Mouse (Mus musculus) lung, adult 18-20 months (tissue): ENCODE results near the gene Naalad2.
A peak's percentile ranks its signal among the peaks of the same experiment; 100 is the strongest.
"Not testable (repeated sequence)": the region's sequence is repeated elsewhere in the genome, so short reads cannot be mapped to it uniquely, and the experiment has no call there.

ENCODE experiments used
- DNase-seq, 2 experiments: peaks; one replicate each; pipeline ENCODE4 v3.0.0; 2022; ENCODE audit warnings: mixed read lengths in 2 of 2

Gene Naalad2

GRCm38 (mm10) chr9:18402895-18403294, at the start of gene Naalad2:
Naalad2 (minus strand) TSS chr9:18402995.
- not testable (repeated sequence) for DNase-seq

DNA sequence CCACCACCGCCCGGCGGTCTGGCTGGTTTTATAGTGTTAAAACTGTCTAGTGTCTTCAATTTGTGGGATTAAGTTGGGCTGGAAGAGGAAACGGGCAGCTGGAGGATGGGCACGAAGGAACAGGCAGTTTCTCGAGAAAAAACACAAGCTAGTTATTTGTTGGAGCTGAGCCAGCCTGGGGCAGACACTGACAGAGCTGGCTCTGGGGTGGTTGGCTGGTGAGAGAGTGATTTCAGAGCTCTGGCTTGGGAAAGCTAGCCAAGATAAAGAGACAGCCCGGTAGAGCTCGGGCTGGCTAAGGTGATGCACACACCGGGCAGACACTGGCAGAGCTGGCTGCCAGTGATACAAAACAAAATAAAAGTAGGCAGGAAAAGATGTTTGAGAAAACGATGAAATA, 28.9 kb upstream of the Naalad2 start:
- no peak for DNase-seq

- DNase-seq = no peak
These were observed 27.6 kb upstream of the Naalad2 start, which contains the start of gene Mbd3l2 for GRCm38 (mm10) chr9:18430354-18430753. Mbd3l2 (plus strand) TSS chr9:18430654.

GRCm38 (mm10) chr9:18412371-18412770, 9.6 kb upstream of the Naalad2 start:
- DNase-seq = not testable (repeated sequence)

GRCm38 (mm10) chr9:18404118-18404517, 1.3 kb upstream of the Naalad2 start, which contains the start of gene Ubtfl1:
Ubtfl1 (plus strand) TSS chr9:18404418.
- DNase-seq = no peak

DNA sequence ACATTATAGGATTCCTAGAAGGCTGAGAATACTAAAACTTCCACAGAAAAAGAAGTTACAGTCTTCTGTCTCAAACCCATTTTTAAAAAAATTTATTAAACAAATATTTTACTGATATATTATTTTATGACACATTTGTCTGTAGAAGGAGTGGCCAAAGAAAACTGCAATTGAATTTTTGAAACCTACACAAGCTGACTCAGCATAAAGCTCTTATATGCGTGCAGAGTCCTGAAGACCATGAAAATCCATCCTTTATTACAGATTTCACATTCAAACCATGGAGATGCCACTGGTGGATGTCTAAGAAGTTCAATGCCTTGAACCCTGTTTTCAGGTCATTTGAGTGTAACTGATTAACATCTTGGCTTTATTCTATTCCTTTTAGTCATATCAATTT, 3.2 kb downstream of the Naalad2 start:
- DNase-seq = no peak

GRCm38 (mm10) chr9:18385782-18386181, 17.0 kb downstream of the Naalad2 start:
- no peak for DNase-seq

GRCm38 (mm10) chr9:18373026-18373425, 29.8 kb downstream of the Naalad2 start:
- DNase-seq = not testable (repeated sequence)

GRCm38 (mm10) chr9:18319990-18320389, 82.8 kb downstream of the Naalad2 start:
- DNase-seq = no peak

- DNase-seq = no peak
These were observed 104.5 kb downstream of the Naalad2 start for GRCm38 (mm10) chr9:18298301-18298700.

- DNase-seq = no peak
These were observed 109.6 kb downstream of the Naalad2 start for GRCm38 (mm10) chr9:18293026-18293781.

- DNase-seq = no peak
These were observed 110.3 kb downstream of the Naalad2 start for GRCm38 (mm10) chr9:18292443-18292922.

DNA sequence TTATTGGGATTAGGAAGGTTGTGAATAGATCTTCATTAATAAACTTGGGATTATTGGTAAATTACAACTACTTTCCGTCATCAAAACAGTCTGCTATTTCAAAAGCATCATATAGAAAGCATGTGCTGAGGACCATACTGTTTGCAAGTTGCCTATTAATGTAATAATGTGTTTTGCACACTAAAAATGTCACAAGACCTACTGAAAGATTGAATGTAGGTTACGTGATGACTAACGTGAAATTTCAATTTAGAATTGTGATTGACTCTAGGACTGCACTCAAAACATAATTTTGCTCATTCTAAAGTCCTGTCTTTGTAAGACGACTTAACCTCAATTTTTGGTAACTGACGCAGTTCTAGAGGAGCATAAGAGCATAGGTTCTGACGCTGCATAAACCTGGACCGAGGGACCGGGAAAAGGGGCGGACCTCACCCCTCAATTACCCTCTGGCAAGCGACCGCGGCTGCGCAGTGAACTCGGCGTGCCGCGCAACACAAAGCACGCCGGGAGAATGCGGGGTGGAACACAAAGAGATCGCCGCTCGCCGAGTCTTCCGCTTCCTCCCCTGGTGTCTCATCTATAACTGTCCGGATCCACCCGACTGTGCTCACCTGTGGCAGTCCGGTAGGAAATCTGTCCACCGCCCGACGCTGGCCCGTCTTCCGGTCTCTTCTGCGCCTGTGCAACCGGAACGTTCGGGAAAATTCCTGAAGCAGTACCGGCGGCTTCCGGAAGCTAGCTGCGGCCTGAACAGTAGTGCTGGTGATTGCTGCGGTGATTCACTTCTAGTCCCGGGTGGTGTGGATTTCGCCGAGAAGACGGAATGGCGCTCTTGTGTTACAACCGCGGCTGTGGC, 111.0 kb downstream of the Naalad2 start, which contains the start of gene Chordc1:
Gene Chordc1, plus strand, starts transcription at position 555 of the 859 bp plus-strand sequence.
- DNase-seq = peak; percentile 95

DNA sequence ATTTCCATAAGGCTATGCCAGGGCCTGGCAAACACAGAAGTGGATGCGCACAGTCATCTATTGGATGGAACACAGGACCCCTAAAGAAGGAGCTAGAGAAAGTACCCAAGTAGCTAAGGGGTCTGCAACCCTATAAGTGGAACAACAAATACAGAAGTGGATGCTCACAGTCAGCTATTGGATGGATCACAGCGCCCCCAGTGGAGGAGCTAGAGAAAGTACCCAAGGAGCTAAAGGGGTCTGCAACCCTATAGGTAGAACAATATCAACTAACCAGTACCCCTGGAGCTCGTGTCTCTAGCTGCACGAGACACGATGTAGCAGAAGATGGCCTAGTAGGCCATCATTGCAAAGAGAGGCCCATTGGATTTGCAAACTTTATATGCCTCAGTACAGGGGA, 124.1 kb downstream of the Naalad2 start:
- not testable (repeated sequence) for DNase-seq

DNA sequence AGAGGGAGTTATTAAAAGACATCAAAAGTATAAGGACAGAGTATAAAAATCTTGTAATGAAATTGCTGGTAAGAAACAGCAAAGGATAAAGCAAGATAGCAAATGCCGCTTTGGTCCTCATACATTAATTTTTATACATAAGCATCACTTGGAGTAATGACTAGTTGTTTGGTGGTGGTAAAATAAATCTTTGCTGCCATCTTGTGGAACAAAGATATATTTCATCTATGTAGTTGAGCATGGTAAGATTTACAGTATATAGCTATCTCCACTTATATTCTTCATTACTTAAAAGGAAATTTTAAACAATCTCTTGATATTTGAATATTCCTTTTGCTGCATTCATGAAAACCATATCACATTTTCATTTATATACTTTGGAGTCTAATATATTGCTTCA, 125.3 kb downstream of the Naalad2 start:
- DNase-seq = no peak

GRCm38 (mm10) chr9:18276844-18277243, 126.0 kb downstream of the Naalad2 start:
- DNase-seq = no peak

DNA sequence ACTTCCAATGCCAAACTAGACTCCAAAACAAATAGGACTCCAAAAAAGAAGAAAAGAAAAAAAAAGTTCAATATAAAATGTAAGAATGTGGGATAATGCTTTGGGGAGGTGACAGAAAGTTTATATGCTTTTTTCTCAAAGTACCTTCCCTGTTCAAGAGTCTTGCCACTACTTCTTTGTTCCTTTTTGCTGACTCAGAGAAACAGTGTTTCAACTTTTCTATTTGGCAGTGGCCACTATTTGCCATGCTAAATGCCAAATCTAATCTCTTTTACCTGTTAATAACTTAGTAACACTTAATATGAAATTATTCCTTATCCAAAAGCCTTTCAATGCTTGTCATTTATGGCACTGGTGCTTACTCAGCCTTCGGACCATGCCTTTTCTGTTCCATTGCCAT, 126.9 kb downstream of the Naalad2 start:
- no peak for DNase-seq
